In genomic region chr5:65457846-65458245, GRCm38 (mm10) we compare ENCODE assay signal across 13 mouse cellular contexts. TPM values are rescaled to one million over a fixed set of nuclear protein-coding genes. Genes with fewer than 3 reads are reported as not detected.
A peak's percentile ranks its signal among the peaks of the same experiment; 100 is the strongest.
DNase-seq lines count a peak whose midpoint lies in the region; ATAC-seq lines count a peak whose summit lies in the region.
"Had no signal": no experiment of that assay in that cellular context is flagged by ENCODE, and none has a peak within 500 bp of the region (broad histone marks: within the 10 kb centered on the region; RNA-seq: fewer than 3 reads in every experiment).

No protein-coding gene starts in this region.

- peak overlapping the region; percentile 71; the same call in 1 of the 2 replicates for H3K27ac ChIP-seq in limb, embryonic 11.5 days (replicated peaks; ENCODE audit: low read depth, low read length)

- H3K36me3 ChIP-seq in limb, embryonic 11.5 days (ENCODE audit: control insufficient read depth, insufficient read depth, low read length): no peaks in the 10 kb centered on the region

- H3K4me1 ChIP-seq in limb, embryonic 11.5 days (ENCODE audit: control insufficient read depth, insufficient read depth, low read length): peaks cover 14% of the 10 kb centered on the region

- no peak overlapping the region for H3K4me2 ChIP-seq in limb, embryonic 11.5 days (ENCODE audit: low read depth, severe bottlenecking)

- H3K4me3 ChIP-seq in limb, embryonic 11.5 days (ENCODE audit: low read depth, low read length): no peak overlapping the region
- H3K4me3 ChIP-seq: megakaryocyte, embryonic 14.5 days had no signal

- no peak overlapping the region for H3K9ac ChIP-seq in limb, embryonic 11.5 days (ENCODE audit: low read length)

- DNase-seq in adrenal gland, adult (ENCODE audit: inconsistent age in 2 of 2, low spot score in 1 of 2): peak; percentile 39 to 73
- no peak for DNase-seq in adrenal gland, adult 8-10 months
- peak; percentile 87 for DNase-seq in NIH3T3 (ENCODE audit: low read depth)
- peak; percentile 48 to 65 for DNase-seq in heart, adult 9 months (ENCODE audit: low spot score in 2 of 2)
- no peak for DNase-seq in limb, embryonic 11.5 days (ENCODE audit: low spot score)
- no peak for DNase-seq in cerebellum, postnatal 36 days
- DNase-seq in kidney, adult 11 months: no peak
- DNase-seq: cerebellum, adult 18-20 months had no signal

- no peak for ATAC-seq in limb, embryonic 11.5 days (ENCODE audit: insufficient number of reproducible peaks, low FRiP score, low TSS enrichment, low read depth)
- ATAC-seq in granulocyte monocyte progenitor cell, adult 5-6 weeks (replicated peaks; ENCODE audit: poor library complexity, severe bottlenecking): no peak

- no peaks in the 10 kb centered on the region for H3K9me3 ChIP-seq in limb, embryonic 11.5 days (ENCODE audit: control insufficient read depth, low read length)
- H3K9me3 ChIP-seq: megakaryocyte, embryonic 14.5 days had no signal

- H3K27me3 ChIP-seq in limb, embryonic 11.5 days (ENCODE audit: control insufficient read depth, insufficient read depth, low read length): no peaks in the 10 kb centered on the region
- H3K27me3 ChIP-seq: megakaryocyte, embryonic 14.5 days had no signal

- WGBS in limb, embryonic 11.5 days: 66% methylated on average over 5 of the region's 5 CpGs

RNA-seq across cellular contexts. Expression of gene Ugdh, which starts 22.1 kb away (rescaled TPM):
- total RNA-seq in adrenal gland, adult 8-10 months (2022): 10 to 100 TPM; 68.1 to 84.6 (median 74.7) TPM
- polyA plus RNA-seq in limb, embryonic 11.5 days (2014; fragmentation: Nextera tagmentation; extraction: Ambion mirVana): 100 and 104 TPM in 2 replicates
- total RNA-seq in granulocyte monocyte progenitor cell, adult 5-6 weeks (2014; fragmentation: Nextera tagmentation): 54.7 and 56.1 TPM in 2 replicates
- total RNA-seq in granulocyte monocyte progenitor cell, adult 5-6 weeks (2017): 76.1 and 83.4 TPM in 2 replicates

RNA-seq across cellular contexts. Expression of gene Gm43552, which starts 34.8 kb away (rescaled TPM):
- 10 to 100 TPM in 1 of 4 experiments, 1 to 10 TPM in 2, not detected in 1; 3.6 to 12.4 (median 6.2) TPM for total RNA-seq in adrenal gland, adult 8-10 months (2022)
- polyA plus RNA-seq in limb, embryonic 11.5 days (2014; fragmentation: Nextera tagmentation; extraction: Ambion mirVana): not detected in 2 replicates
- not detected in 2 replicates for total RNA-seq in granulocyte monocyte progenitor cell, adult 5-6 weeks (2014; fragmentation: Nextera tagmentation)
- not detected in 2 replicates for total RNA-seq in granulocyte monocyte progenitor cell, adult 5-6 weeks (2017)
- total RNA-seq: layer of hippocampus, postnatal 14 days had no signal
- polyA plus RNA-seq: neural tube, embryonic 14.5 days; spleen, adult 2 months had no signal

Comparison
In these comparisons a context has a peak if more than half of its experiments do, and no peak if none do; other contexts are left out.
1. DNase-seq: peak in adrenal gland, adult (2 of 2), NIH3T3 (single experiment) and heart, adult 9 months (2 of 2); none in adrenal gland, adult 8-10 months (single experiment), limb, embryonic 11.5 days (single experiment), cerebellum, postnatal 36 days (0 of 2) and kidney, adult 11 months (single experiment).